8 mouse cellular contexts compared by ENCODE assay signal in the genomic region with DNA sequence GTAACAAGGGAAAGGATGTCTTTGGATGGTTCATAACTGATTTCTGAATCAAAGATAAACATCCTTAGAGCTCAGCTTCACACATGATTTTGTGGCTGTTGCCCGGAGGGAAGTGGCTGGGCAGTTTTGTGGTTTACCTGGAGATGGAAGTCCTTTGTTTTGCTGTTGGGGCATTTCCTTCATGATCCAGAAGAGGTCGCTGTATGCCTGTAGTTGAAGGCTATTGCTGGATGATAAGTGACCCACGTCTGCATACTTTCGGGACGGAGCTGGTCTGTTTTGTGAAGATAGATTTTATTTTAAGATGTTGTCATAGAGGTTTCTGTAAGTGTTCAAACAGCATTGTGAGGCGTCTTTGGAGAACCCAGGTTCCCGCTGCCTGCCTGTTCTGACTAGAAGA.
DNase-seq lines count a peak whose midpoint lies in the region; ATAC-seq lines count a peak whose summit lies in the region.

No protein-coding gene starts in this region.

- H3K4me2 ChIP-seq in kidney, embryonic 16.5 days (replicated peaks; ENCODE audit: low read depth, low read length): no peak overlapping the region
- H3K4me2 ChIP-seq in neural tube, embryonic 14.5 days (ENCODE audit: low read depth, low read length): no peak overlapping the region

- no peak overlapping the region for H3K4me3 ChIP-seq in kidney, embryonic 16.5 days (ENCODE audit: low read length)
- no peak overlapping the region for H3K4me3 ChIP-seq in embryonic facial prominence, embryonic 10.5 days
- no peak overlapping the region for H3K4me3 ChIP-seq in limb, embryonic 10.5 days
- no peak overlapping the region for H3K4me3 ChIP-seq in neural tube, embryonic 14.5 days (ENCODE audit: low read depth, low read length)

- no peak overlapping the region for H3K27ac ChIP-seq in kidney, embryonic 16.5 days (ENCODE audit: low read length)
- no peak overlapping the region for H3K27ac ChIP-seq in embryonic facial prominence, embryonic 10.5 days (replicated peaks)
- peak overlapping the region; percentile 20; the same call in 1 of the 2 replicates for H3K27ac ChIP-seq in limb, embryonic 10.5 days
- peak overlapping the region; percentile 45; the same call in 1 of the 2 replicates for H3K27ac ChIP-seq in neural tube, embryonic 14.5 days (ENCODE audit: low read depth, low read length)

- H3K36me3 ChIP-seq in kidney, embryonic 16.5 days (ENCODE audit: insufficient read depth, low read length): no peaks in the 10 kb centered on the region
- no peaks in the 10 kb centered on the region for H3K36me3 ChIP-seq in embryonic facial prominence, embryonic 10.5 days (replicated peaks)
- H3K36me3 ChIP-seq in limb, embryonic 10.5 days: no peaks in the 10 kb centered on the region
- no peaks in the 10 kb centered on the region for H3K36me3 ChIP-seq in neural tube, embryonic 14.5 days (ENCODE audit: control insufficient read depth, insufficient read depth, low read length)

- H3K4me1 ChIP-seq in kidney, embryonic 16.5 days (ENCODE audit: insufficient read depth, low read length): peaks cover 39% of the 10 kb centered on the region
- H3K4me1 ChIP-seq in embryonic facial prominence, embryonic 10.5 days: peaks cover 43% of the 10 kb centered on the region
- H3K4me1 ChIP-seq in limb, embryonic 10.5 days: peaks cover 57% of the 10 kb centered on the region
- H3K4me1 ChIP-seq in neural tube, embryonic 14.5 days (ENCODE audit: control insufficient read depth, insufficient read depth, low read length): peaks cover 25% of the 10 kb centered on the region

- H3K27me3 ChIP-seq in kidney, embryonic 16.5 days (ENCODE audit: insufficient read depth, low read length): no peaks in the 10 kb centered on the region
- H3K27me3 ChIP-seq in embryonic facial prominence, embryonic 10.5 days (replicated peaks; ENCODE audit: low read depth, poor library complexity, severe bottlenecking): no peaks in the 10 kb centered on the region
- no peaks in the 10 kb centered on the region for H3K27me3 ChIP-seq in limb, embryonic 10.5 days (ENCODE audit: low read depth, poor library complexity, severe bottlenecking)
- H3K27me3 ChIP-seq in neural tube, embryonic 14.5 days (ENCODE audit: control insufficient read depth, insufficient read depth, low read length): no peaks in the 10 kb centered on the region

- no peak overlapping the region for H3K9ac ChIP-seq in kidney, embryonic 16.5 days (replicated peaks; ENCODE audit: low read length)
- no peak overlapping the region for H3K9ac ChIP-seq in neural tube, embryonic 14.5 days (replicated peaks; ENCODE audit: low read depth, low read length)

- no peaks in the 10 kb centered on the region for H3K9me3 ChIP-seq in kidney, embryonic 16.5 days (ENCODE audit: low read length)
- no peaks in the 10 kb centered on the region for H3K9me3 ChIP-seq in embryonic facial prominence, embryonic 10.5 days
- H3K9me3 ChIP-seq in limb, embryonic 10.5 days (replicated peaks): no peaks in the 10 kb centered on the region
- no peaks in the 10 kb centered on the region for H3K9me3 ChIP-seq in neural tube, embryonic 14.5 days (ENCODE audit: control insufficient read depth, low read length)

- WGBS in kidney, embryonic 16.5 days: 36% methylated on average over 7 of the region's 7 CpGs
- WGBS in embryonic facial prominence, embryonic 10.5 days: 58% methylated on average over 7 of the region's 7 CpGs
- WGBS in limb, embryonic 10.5 days: 66% methylated on average over 7 of the region's 7 CpGs
- 35% methylated on average over 7 of the region's 7 CpGs for WGBS in neural tube, embryonic 14.5 days

- peak; percentile 59 for DNase-seq in kidney, adult 18-20 months
- DNase-seq in adrenal gland, adult 8-10 months: peak; percentile 28
- peak; percentile 53 for DNase-seq in embryonic facial prominence, embryonic 10.5 days (ENCODE audit: low spot score)
- DNase-seq in induced T-regulatory cell, adult 2 months (ENCODE audit: low read depth): peak; percentile 48
- DNase-seq in limb, embryonic 10.5 days (ENCODE audit: low spot score): peak; percentile 66

- ATAC-seq in kidney, embryonic 16.5 days (ENCODE audit: low FRiP score, low TSS enrichment): no peak
- ATAC-seq in neural tube, embryonic 14.5 days (ENCODE audit: low read depth): no peak
- ATAC-seq in erythroblast, adult 5-6 weeks (replicated peaks; ENCODE audit: low FRiP score, poor library complexity, severe bottlenecking): no peak

Comparison
In these comparisons a context has a peak if more than half of its experiments do, and no peak if none do; other contexts are left out.
1. H3K27ac ChIP-seq: peak in limb, embryonic 10.5 days (single experiment) and neural tube, embryonic 14.5 days (single experiment); none in kidney, embryonic 16.5 days (single experiment) and embryonic facial prominence, embryonic 10.5 days (single experiment).
2. Peak in every context shown above with its lines, with median percentiles within 50 percentile points of each other: DNase-seq.